Mouse (Mus musculus): Measurements from ENCODE around the gene Hhatl. TPM values are rescaled to one million over a fixed set of nuclear protein-coding genes. Genes with fewer than 3 reads are reported as not detected.

The Hhatl gene
- polyA plus RNA-seq (2014; fragmentation: Illumina TruSeq; extraction: RNeasy Lipid Tissue Mini Kit (QIAGEN cat#74804); ENCODE audit: low read depth, low replicate concordance): not detected

GRCm38 (mm10) chr9:121791757-121792521 is at the start of gene Hhatl:
Gene Hhatl, minus strand, starts transcription at chr9:121792507.

GRCm38 (mm10) chr9:121838829-121839621 is 46.7 kb upstream of the Hhatl start, which contains the start of gene Ccdc13:
Gene Ccdc13, minus strand, starts transcription at chr9:121839461.

GRCm38 (mm10) chr9:121777484-121778065 is 14.7 kb downstream of the Hhatl start, which contains the start of gene Klhl40:
Gene Klhl40, plus strand, starts transcription at chr9:121777607.

GRCm38 (mm10) chr9:121759091-121760081 is 32.9 kb downstream of the Hhatl start, which contains the start of gene Zfp651:
Gene Zfp651, plus strand, starts transcription at chr9:121759330.

Other genes starting within 250 kb of the Hhatl start
- 10.4 TPM for gene Lyzl4, start 150.4 kb downstream of the Hhatl start, polyA plus RNA-seq (2014; fragmentation: Illumina TruSeq; extraction: RNeasy Lipid Tissue Mini Kit (QIAGEN cat#74804); ENCODE audit: low read depth, low replicate concordance)
- gene Vipr1, start 149.8 kb downstream of the Hhatl start, polyA plus RNA-seq (2014; fragmentation: Illumina TruSeq; extraction: RNeasy Lipid Tissue Mini Kit (QIAGEN cat#74804); ENCODE audit: low read depth, low replicate concordance): 0.25 TPM
- gene Sec22c, start 87.0 kb downstream of the Hhatl start, polyA plus RNA-seq (2014; fragmentation: Illumina TruSeq; extraction: RNeasy Lipid Tissue Mini Kit (QIAGEN cat#74804); ENCODE audit: low read depth, low replicate concordance): 4.6 TPM
- gene Ss18l2, start 82.2 kb downstream of the Hhatl start, polyA plus RNA-seq (2014; fragmentation: Illumina TruSeq; extraction: RNeasy Lipid Tissue Mini Kit (QIAGEN cat#74804); ENCODE audit: low read depth, low replicate concordance): 9.2 TPM
- gene Nktr, start 73.3 kb downstream of the Hhatl start, polyA plus RNA-seq (2014; fragmentation: Illumina TruSeq; extraction: RNeasy Lipid Tissue Mini Kit (QIAGEN cat#74804); ENCODE audit: low read depth, low replicate concordance): 222 TPM
- gene Zfp651, start 33.2 kb downstream of the Hhatl start, polyA plus RNA-seq (2014; fragmentation: Illumina TruSeq; extraction: RNeasy Lipid Tissue Mini Kit (QIAGEN cat#74804); ENCODE audit: low read depth, low replicate concordance): 0.22 TPM
- not detected for gene Klhl40, start 14.9 kb downstream of the Hhatl start, polyA plus RNA-seq (2014; fragmentation: Illumina TruSeq; extraction: RNeasy Lipid Tissue Mini Kit (QIAGEN cat#74804); ENCODE audit: low read depth, low replicate concordance)
- gene Ccdc13, start 47.0 kb upstream of the Hhatl start, polyA plus RNA-seq (2014; fragmentation: Illumina TruSeq; extraction: RNeasy Lipid Tissue Mini Kit (QIAGEN cat#74804); ENCODE audit: low read depth, low replicate concordance): 21.3 TPM
- gene Higd1a, start 65.9 kb upstream of the Hhatl start, polyA plus RNA-seq (2014; fragmentation: Illumina TruSeq; extraction: RNeasy Lipid Tissue Mini Kit (QIAGEN cat#74804); ENCODE audit: low read depth, low replicate concordance): 130 TPM
- gene Ackr2, start 105.8 kb upstream of the Hhatl start, polyA plus RNA-seq (2014; fragmentation: Illumina TruSeq; extraction: RNeasy Lipid Tissue Mini Kit (QIAGEN cat#74804); ENCODE audit: low read depth, low replicate concordance): 0.45 TPM
- gene Cyp8b1, start 123.8 kb upstream of the Hhatl start, polyA plus RNA-seq (2014; fragmentation: Illumina TruSeq; extraction: RNeasy Lipid Tissue Mini Kit (QIAGEN cat#74804); ENCODE audit: low read depth, low replicate concordance): not detected
- 0.29 TPM for gene Fam198a, start 158.5 kb upstream of the Hhatl start, polyA plus RNA-seq (2014; fragmentation: Illumina TruSeq; extraction: RNeasy Lipid Tissue Mini Kit (QIAGEN cat#74804); ENCODE audit: low read depth, low replicate concordance)
- gene Pomgnt2, start 204.6 kb upstream of the Hhatl start, polyA plus RNA-seq (2014; fragmentation: Illumina TruSeq; extraction: RNeasy Lipid Tissue Mini Kit (QIAGEN cat#74804); ENCODE audit: low read depth, low replicate concordance): 0.14 TPM